Mouse (Mus musculus) ovary, postnatal 14 days (tissue): ENCODE data around the gene Vamp5.
A peak's percentile ranks its signal among the peaks of the same experiment; 100 is the strongest.

ENCODE experiments used
- DNase-seq: peaks from one replicate; pipeline ENCODE4 v3.0.0; 2022; ENCODE audit warnings: low spot score

The Vamp5 gene

DNA sequence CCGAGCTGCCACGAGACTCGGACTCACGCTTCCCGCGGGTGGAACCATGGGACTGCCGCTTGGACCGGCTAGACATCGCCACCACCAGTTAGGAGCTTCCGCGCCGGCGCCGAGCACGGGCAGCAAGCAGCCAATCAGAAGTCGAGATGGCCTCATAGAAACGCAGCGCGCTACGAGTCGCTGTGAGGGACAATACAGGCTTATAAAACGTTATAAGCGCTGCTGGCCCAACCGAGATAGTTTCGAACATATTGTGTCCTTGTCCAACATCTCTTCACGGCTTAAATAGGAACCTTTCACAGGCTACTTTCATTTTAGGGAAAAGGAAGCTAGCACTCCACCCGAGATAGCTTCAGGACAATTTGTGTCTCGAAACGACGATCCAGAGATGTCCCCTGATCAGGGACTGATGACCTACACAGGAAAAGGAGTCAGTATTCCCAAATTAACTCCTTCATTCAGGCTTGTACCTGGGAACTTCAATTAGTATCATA is 35.1 kb downstream of the Vamp5 start, which contains the start of gene Usp39:
Gene Usp39 (minus strand): TSS at position 111 of the 494 bp plus-strand sequence.
- DNase-seq: peak; percentile 79

DNA sequence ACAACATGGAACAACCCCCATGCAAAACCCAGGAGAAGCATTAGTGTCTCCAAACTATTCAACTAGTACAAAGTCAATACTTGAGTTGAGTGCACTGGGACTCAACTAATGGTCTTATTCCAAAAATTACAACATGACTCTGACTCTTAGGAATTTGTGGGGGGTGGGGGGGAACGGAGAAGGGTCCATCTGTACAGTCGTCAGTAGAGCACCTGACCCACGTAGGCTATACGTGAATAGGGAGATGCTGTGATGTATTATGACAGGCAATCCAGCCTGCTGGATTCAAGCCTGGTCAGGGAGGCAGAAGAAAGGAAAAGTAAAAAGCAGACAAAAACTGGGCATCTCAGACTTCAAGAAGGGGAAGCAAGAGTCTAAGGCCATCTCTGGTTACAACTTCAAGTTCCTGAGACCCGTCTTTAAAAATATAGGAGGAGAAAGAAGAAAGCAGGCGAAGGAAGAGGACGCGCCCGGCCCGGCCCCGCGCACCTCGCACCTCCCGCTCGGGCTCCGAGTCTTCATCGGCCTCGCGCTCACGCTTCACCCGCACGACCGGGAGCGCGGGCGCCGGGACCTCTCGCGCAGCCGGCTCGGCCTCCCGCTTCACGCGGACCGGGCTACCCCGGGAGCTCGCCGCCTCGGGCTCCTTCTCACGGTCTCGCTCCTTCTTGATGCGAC is 35.7 kb downstream of the Vamp5 start:
- no peak for DNase-seq

DNA sequence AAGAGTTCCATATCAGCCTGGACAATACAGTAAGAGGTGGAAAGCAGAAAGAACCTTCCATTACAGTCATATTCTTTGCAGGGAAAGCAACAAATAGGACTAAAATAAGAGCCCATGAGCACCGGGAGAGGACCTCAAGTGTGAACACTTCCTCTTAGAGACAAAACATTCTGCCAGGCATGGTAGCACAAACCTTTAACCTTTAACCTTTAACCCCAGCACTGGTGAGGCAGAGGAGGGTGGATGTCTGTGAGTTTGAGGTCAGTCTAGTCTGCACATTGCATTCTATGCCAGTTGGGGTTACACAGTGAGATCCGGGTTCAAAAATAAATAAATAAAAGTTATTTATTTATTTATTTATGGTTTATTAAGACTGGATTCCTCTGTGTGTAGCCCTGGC is 39.8 kb downstream of the Vamp5 start:
- DNase-seq: no peak

DNA sequence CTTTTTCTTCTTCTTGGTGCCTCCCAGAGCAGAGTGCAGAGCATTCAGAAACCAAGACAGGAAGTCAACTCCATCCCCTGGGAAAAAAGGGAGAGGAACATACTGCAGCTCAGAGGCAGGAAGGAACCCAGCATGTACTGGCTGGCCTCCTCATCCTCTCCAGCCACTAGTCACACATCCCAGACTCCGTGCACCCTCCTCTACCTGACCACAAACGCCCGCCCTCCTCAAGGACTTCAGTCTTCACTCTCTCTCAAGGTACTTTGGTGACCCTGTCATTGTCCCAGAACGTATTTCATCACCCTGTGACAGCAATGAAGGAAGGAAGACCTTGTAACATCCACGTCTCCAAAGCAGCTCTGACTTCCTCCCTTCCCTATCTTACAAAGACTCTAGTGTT is 47.2 kb downstream of the Vamp5 start:
- DNase-seq: no peak

DNA sequence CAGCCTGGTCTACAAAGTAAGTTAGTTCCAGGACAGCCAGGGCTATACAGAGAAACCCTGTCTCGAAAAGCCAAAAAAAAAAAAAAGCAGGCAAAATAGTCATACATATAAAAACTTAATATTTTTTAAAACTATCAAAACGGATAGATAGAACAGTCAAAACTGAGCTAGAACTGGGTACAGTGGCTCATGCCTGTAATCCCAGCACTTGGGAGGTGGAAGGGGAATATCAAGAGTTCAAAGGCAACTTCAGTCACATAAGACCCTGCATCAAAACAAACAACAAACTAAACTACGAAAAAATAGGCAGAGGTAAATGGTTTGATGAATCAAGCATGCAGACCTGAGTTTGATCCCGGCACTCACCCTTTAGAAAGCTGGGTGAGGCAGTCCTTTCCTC is 50.1 kb downstream of the Vamp5 start:
- DNase-seq: no peak

DNA sequence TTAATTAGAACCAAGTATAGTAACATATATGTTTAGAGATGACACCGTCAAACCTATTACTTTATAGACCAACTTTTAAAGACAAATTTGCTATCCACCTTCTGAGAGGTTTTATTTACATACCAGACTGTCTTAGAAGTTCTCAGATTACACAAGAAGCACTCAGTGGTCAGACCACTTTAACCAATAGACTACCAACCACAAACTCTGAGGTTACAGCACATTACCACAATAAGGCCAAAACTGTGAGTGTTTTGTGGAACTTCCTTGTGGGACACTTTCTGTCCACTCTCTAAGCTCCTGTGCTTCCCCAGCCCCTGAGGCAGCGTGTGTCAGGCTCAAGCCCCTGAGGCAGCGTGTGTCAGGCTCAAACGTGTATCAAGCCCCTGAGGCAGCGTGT is 51.2 kb downstream of the Vamp5 start:
- DNase-seq: no peak

DNA sequence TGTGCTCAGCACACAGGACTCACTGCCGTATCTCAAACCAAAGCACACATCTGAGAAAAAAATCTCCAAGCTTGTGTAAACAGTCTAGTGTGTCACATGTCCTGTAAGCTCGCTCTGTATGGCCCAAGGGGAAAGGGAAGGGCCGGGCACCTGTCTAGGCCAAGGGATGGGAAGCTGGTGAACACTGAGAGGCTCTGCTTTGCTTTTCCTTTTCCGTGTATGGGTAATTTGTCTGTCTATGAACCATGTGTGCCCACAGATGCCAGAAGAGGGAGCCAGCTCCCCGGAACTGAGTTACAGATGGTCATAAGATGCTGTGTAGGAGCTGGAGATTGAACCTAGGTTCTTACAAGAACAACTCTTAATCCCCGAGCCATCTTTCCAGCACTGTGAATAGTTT is 54.0 kb downstream of the Vamp5 start:
- no peak for DNase-seq

DNA sequence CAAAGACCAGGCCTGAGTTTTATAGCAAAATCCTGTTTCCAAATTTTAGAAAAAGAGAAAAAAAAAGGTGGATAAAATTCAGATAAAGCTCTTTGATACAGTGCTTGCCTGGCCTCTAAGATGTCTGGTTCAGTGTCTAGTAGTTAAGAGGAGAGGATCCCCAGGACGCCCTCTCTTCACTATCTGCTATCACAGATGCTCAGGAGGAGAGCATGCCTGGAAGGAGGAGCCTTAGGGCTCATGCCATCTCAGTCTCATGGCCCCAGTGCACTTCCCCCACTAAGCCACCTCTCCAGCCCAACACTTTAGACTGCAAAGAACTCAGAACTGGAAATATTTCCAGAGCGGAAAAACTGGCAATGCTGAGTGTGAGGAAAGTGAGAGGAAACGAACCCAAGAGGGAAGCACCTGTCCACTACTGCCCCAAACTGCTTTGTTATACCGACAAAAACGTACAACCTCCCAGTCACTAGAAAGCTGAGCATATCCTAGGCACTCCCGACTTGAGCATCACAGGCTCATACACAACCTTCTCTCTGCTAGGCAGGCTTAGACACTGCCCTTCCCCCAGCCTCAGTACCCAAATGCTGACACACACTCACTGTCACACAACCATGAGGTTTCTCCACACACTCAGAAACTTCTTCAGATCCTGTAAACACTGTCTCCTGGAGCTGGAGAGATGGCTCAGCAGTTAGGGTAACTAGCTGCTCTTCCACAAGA is 56.3 kb downstream of the Vamp5 start:
- no peak for DNase-seq

DNA sequence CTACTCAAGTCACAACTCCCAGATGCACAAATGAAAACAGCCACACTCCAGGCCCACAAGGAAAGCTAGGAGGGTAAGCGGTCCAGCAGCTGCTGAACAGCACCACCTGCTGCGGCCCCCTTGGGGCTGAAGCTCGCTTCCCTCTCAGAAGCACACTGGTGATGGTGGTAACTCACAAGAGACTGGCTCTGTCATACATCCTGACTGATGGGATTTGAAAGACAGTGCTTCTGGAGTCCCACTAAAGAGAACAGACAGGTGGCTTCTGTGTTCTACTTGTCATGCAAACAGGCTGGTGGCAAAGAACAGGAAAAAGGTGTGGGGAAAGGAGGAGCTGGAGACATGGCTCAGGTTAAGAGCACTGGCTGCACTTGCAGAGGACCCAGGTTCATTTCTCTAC is 57.3 kb downstream of the Vamp5 start:
- no peak for DNase-seq

DNA sequence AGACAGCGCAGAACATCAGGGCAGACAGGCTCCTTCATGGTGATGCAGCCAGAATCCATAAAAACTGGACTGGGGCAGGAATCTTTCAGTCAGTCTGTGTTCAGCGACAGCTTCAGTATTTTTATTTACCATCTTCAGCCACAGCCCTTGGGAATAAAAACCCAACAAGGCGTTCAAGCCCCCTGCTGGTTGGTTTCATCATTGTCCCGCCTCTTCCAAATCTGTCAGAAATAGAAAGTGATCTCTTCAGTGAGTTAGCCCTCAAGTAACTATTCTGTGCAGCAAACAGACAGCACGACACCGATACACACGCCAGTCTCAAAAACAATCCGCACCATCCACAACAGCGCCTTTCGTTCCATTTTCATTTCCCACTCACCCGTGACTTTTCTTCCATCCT is 61.2 kb downstream of the Vamp5 start:
- DNase-seq: peak; percentile 36
